Mouse (Mus musculus) lung, postnatal 0 days (tissue): ENCODE results near the gene Gm49342. TPM values are rescaled to one million over a fixed set of nuclear protein-coding genes. Genes with fewer than 3 reads are reported as not detected.

ENCODE experiments used
- ATAC-seq: fragments of 200-750 bp; cut with Nextera tagmentation; 2 replicates; pipeline ENCODE4 v1.8.0; 2017; ENCODE audit warnings: moderate library complexity
- DNase-seq: peaks from one replicate; pipeline ENCODE4 v3.0.0-alpha.2; 2016; ENCODE audit warnings: low spot score
- H3K27ac ChIP-seq: fragments of 300-500 bp; sonication (generic); 2 replicates; pipeline ENCODE4 v1.5.1; 2014; ENCODE audit warnings: antibody characterized with exemption, mild to moderate bottlenecking, low read length, mixed read lengths
- H3K27me3 ChIP-seq: fragments of 300-500 bp; sonication (generic); replicated peaks from 2 replicates; pipeline ENCODE4 v1.6.1; 2014; ENCODE audit warnings: low read length, mixed read lengths; ENCODE audit not compliant: insufficient read depth
- H3K36me3 ChIP-seq: fragments of 300-500 bp; sonication (generic); 2 replicates; pipeline ENCODE4 v1.6.1; 2014; ENCODE audit warnings: low read length, mixed read lengths; ENCODE audit not compliant: insufficient read depth
- H3K4me1 ChIP-seq: fragments of 300-500 bp; sonication (generic); 2 replicates; pipeline ENCODE4 v1.6.1; 2014; ENCODE audit warnings: antibody characterized with exemption, low read depth, low read length, mixed read lengths; ENCODE audit not compliant: insufficient read depth
- H3K4me2 ChIP-seq: fragments of 300-500 bp; sonication (generic); replicated peaks from 2 replicates; pipeline ENCODE4 v1.6.1; 2014; ENCODE audit warnings: low read depth, mild to moderate bottlenecking, low read length, moderate library complexity, mixed read lengths
- H3K4me3 ChIP-seq: fragments of 300-500 bp; sonication (generic); 2 replicates; pipeline ENCODE4 v1.5.1; 2014; ENCODE audit warnings: low read depth, low read length
- H3K9ac ChIP-seq: fragments of 300-500 bp; sonication (generic); replicated peaks from 2 replicates; pipeline ENCODE4 v1.6.1; 2014; ENCODE audit warnings: low read depth, mild to moderate bottlenecking
- H3K9me3 ChIP-seq: fragments of 300-500 bp; sonication (generic); 2 replicates; pipeline ENCODE4 v1.6.1; 2016; ENCODE audit warnings: low read length, mixed read lengths
- CTCF ChIP-seq: IDR thresholded peaks from 2 replicates; pipeline ENCODE4 v1.5.1; 2016; ENCODE audit warnings: antibody characterized with exemption, mild to moderate bottlenecking
- EP300 ChIP-seq: IDR thresholded peaks from 2 replicates; pipeline ENCODE4 v1.6.1; 2016; ENCODE audit warnings: antibody characterized with exemption, mild to moderate bottlenecking, control low read depth
- WGBS: fragments of 180-500 bp; shearing (Covaris S2); extraction: QIAGEN DNeasy Blood & Tissue Kit; methylation state at CpG from one replicate; pipeline ENCODE4 v1.1.7; 2014; 5-methylcytosine and 5-hydroxymethylcytosine counted together
- polyA plus RNA-seq: library from polyadenylated mRNA; unstranded; fragments of >200 nt; fragmentation: Nextera tagmentation; extraction: Ambion mirVana; gene quantifications from 2 replicates; pipeline ENCODE4 v1.2.1, GENCODE M21; 2015

Gene Gm49342
- polyA plus RNA-seq, 1 experiment from 2014 or later: not detected

- no peaks in the 10 kb centered on the region for H3K27me3 ChIP-seq
- TF ChIP-seq EP300: no peak
- TF ChIP-seq CTCF: no peak
- DNase-seq (peak; percentile 98), ATAC-seq (peak; percentile 96)
- H3K4me2 ChIP-seq: peak within 1 kb of the TSS; percentile 71
- under 1% methylated on average over 57 of the region's 57 CpGs for WGBS
- H3K9me3 ChIP-seq: no peaks in the 10 kb centered on the region
- peak within 1 kb of the TSS; percentile 59 for H3K9ac ChIP-seq
- H3K36me3 ChIP-seq: peaks cover 23% of the 10 kb centered on the region; the same call in 1 of the 2 replicates
- peak within 1 kb of the TSS; percentile 88 for H3K27ac ChIP-seq
- peaks cover under 1% of the 10 kb centered on the region; the same call in 1 of the 2 replicates for H3K4me1 ChIP-seq
- peak within 1 kb of the TSS; percentile 56 for H3K4me3 ChIP-seq
Measured at GRCm38 (mm10) chr14:50924281-50925064, 19.8 kb upstream of the Gm49342 start, which contains the start of the genes Osgep and Apex1. Osgep (minus strand) TSS chr14:50924893. Apex1 (plus strand) TSS chr14:50924968.

- Histone ChIP-seq H3K9ac (peak overlapping the region; percentile 59), H3K4me3 (peak overlapping the region; percentile 56), H3K27me3 (no peaks in the 10 kb centered on the region), H3K27ac (peak overlapping the region; percentile 88), H3K36me3 (peaks cover 23% of the 10 kb centered on the region; the same call in 1 of the 2 replicates), H3K9me3 (no peaks in the 10 kb centered on the region), H3K4me2 (peak overlapping the region; percentile 71), H3K4me1 (peaks cover 6% of the 10 kb centered on the region; the same call in 1 of the 2 replicates)
- ATAC-seq (peak; percentile 57), DNase-seq (peak; percentile 63)
- under 1% methylated on average over 38 of the region's 38 CpGs for WGBS
- TF ChIP-seq CTCF (no peak), EP300 (no peak)
Measured at GRCm38 (mm10) chr14:50925111-50925920, 19.0 kb upstream of the Gm49342 start.

- Histone ChIP-seq H3K27ac (no peak overlapping the region), H3K4me3 (no peak overlapping the region), H3K4me1 (peaks cover 9% of the 10 kb centered on the region; the same call in 1 of the 2 replicates), H3K4me2 (no peak overlapping the region), H3K36me3 (peaks cover 23% of the 10 kb centered on the region; the same call in 1 of the 2 replicates), H3K9me3 (no peaks in the 10 kb centered on the region), H3K27me3 (no peaks in the 10 kb centered on the region), H3K9ac (no peak overlapping the region)
- DNase-seq: no peak
- WGBS: 63% methylated on average over 3 of the region's 3 CpGs
- no peak for ATAC-seq
- TF ChIP-seq CTCF (no peak), EP300 (no peak)
Measured at GRCm38 (mm10) chr14:50927366-50927765, 17.0 kb upstream of the Gm49342 start.

GRCm38 (mm10) chr14:50929951-50930350, 14.4 kb upstream of the Gm49342 start:
- peak overlapping the region; percentile 76 for H3K4me2 ChIP-seq
- 12% methylated on average over 10 of the region's 10 CpGs for WGBS

GRCm38 (mm10) chr14:50930377-50930753, 14.0 kb upstream of the Gm49342 start:
- H3K36me3 ChIP-seq: peaks cover 23% of the 10 kb centered on the region; the same call in 1 of the 2 replicates
- H3K9me3 ChIP-seq: no peaks in the 10 kb centered on the region
- peak overlapping the region; percentile 76 for H3K4me2 ChIP-seq
- peaks cover 9% of the 10 kb centered on the region; the same call in 1 of the 2 replicates for H3K4me1 ChIP-seq
- peak; percentile 66 for ATAC-seq
- peak overlapping the region; percentile 94 for H3K9ac ChIP-seq
- WGBS: 2% methylated on average over 22 of the region's 38 CpGs
- no peaks in the 10 kb centered on the region for H3K27me3 ChIP-seq
- peak overlapping the region; percentile 95 for H3K4me3 ChIP-seq
- TF ChIP-seq CTCF (no peak), EP300 (no peak)
- H3K27ac ChIP-seq: peak overlapping the region; percentile 96
- peak; percentile 77 for DNase-seq

More at GRCm38 (mm10) chr14:50929951-50930350, 14.4 kb upstream of the Gm49342 start:
- DNase-seq (no peak), ATAC-seq (no peak)
- Histone ChIP-seq H3K27ac (peak overlapping the region; percentile 96), H3K36me3 (peaks cover 23% of the 10 kb centered on the region; the same call in 1 of the 2 replicates), H3K9me3 (no peaks in the 10 kb centered on the region), H3K27me3 (no peaks in the 10 kb centered on the region), H3K9ac (peak overlapping the region; percentile 94), H3K4me1 (peaks cover 9% of the 10 kb centered on the region; the same call in 1 of the 2 replicates), H3K4me3 (peak overlapping the region; percentile 95)
- no peak for TF ChIP-seq CTCF
- no peak for TF ChIP-seq EP300
